Mouse (Mus musculus) testis, postnatal 10 days (tissue): Measurements from ENCODE around the gene Gm32742.

Source experiments
- DNase-seq: peaks from one replicate; pipeline ENCODE4 v3.0.0; 2021; ENCODE audit warnings: low spot score

The Gm32742 gene

GRCm38 (mm10) chr9:51165312-51166180 lies at the start of gene Gm32742:
TSS of gene Gm32742 (minus strand) at chr9:51165517.
- no peak for DNase-seq

DNA sequence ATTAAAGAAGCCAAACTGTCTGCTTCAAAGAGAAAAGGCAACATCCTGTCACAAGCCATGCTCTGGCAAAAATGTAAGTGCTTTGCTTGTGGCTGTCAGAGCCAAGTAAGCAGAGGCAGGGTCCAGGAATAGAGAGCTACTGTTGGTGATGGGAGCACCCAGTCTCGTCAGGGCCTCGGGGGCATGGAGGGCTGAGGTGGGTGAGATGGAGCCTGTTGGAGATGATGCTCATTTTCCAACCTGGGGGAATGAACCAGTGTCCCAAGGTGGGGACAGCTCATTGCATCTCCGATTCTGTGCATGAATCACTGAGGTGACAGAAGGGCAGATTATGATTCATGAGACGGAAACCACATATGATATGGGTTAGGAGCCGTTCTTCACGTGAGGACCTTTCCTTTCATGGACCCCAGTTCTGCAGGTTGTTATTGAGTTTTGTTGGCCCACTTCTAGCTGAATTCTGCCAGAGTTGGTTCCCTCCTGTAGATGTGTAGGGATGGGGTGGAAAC lies 48.5 kb upstream of the Gm32742 start:
- DNase-seq, result no peak

- DNase-seq, result no peak
These were observed 47.9 kb upstream of the Gm32742 start, which contains the start of gene Pou2af1 for GRCm38 (mm10) chr9:51213023-51213728. TSS of gene Pou2af1 (plus strand) at chr9:51213708.

GRCm38 (mm10) chr9:51211191-51211590 lies 45.9 kb upstream of the Gm32742 start:
- DNase-seq, result no peak

GRCm38 (mm10) chr9:51208974-51209332 lies 43.6 kb upstream of the Gm32742 start:
- no peak for DNase-seq

DNA sequence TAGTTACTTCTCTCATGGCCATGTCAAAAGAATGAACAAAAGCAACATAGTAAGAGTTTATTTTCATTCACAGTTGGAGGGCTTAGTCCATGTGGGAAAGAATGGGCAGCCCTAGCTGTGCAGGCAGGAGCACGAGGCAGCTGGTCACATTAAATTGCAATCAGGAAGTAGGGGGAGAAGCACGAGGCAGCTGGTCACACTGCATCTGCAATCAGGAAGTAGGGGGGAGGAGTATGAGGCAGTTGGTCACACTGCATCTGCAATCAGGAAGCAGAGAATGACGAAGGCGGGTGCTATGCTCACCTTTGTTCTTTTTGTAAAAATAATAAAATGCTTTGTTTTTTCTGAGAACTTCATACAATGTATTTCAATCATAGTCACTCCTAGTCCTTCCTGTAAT lies 29.5 kb upstream of the Gm32742 start:
- no peak for DNase-seq

- DNase-seq, result no peak
These were observed 25.3 kb upstream of the Gm32742 start for GRCm38 (mm10) chr9:51190655-51191054.

DNA sequence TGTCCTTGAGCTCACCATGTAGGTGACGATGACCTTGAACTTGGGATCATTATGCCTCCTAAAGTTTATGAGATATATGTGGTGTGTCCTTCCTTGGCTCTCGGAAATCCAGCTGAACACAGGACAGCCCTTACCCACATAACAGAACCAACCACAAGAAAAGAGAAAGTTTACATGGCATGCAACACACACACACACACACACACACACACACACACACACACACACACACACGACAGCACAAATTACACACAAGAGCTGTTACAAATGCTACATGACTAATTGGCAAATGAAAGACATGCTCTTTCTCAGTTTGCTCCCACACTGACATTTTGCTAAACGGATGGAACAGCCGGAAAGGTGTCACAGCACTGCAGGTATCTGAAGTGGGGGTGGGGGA lies 20.6 kb upstream of the Gm32742 start:
- no peak for DNase-seq

GRCm38 (mm10) chr9:51185386-51185785 lies 20.1 kb upstream of the Gm32742 start:
- no peak for DNase-seq

DNA sequence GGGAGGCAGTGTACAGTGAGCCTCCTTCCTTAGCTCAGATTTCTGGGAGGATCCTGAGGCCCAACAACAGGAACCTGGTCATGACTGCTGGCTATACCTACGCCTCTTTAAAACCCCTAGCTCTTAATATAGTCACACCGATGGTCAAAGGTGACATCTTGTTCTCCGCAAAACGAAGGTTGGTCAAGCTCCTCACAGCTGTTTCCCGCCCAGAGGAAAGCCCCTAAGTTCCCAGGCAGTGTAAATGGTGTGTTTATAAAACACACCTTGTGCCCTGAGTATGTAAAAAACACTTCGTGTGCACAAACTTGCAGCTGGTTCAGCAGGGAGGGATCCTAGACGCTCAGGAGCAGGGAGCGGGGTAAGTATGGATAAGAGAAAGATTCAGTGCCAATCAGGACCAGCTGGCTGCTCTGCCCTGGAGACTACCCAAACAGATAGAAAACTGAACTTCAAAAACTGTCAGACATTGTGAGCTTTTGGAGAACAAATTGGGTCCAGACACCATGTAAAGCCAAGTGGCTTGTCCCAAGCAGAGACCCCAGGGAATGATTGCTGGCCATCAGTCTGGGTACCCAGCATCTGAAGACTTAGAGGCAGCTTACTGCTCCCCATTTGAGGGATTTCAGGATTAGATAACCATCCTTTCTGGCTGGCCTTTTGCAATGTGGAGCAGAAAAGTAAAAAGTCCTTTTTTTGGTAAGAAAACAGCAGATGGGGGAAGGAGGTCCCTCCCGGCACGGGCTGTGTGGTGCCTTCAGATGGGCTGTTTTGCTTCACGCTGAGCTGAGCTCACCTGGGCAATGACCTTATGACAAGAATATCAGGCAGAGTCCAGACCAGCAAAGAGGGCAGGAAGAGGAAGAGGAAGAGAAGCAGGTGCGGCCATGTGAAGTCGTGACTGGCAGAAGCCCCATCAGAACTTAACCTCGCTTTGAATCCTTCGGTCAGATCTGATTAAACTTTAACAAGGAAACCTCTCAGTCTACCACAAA lies 17.7 kb upstream of the Gm32742 start:
- no peak for DNase-seq

- DNase-seq, result no peak
These were observed 15.3 kb upstream of the Gm32742 start for GRCm38 (mm10) chr9:51180621-51181020.

DNA sequence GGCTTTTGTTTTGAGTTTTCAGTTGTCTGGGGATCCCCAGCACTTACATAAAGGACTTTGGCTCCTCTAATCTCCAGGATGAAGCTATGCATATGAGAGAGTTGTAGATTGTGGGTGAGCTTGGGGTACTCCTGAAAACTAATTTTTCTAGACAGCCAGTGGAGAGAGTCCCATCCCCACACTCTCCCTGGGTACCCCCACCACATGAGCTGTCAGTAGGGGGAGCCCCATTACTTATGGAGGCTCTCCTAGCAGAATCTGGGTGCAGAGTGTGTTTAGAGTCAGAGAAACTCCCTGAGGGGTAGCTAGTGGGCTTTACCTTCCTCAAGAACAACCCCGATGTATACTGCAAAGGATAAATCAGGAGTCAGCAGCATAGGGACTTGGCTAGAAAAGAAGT lies 13.0 kb upstream of the Gm32742 start:
- no peak for DNase-seq

DNA sequence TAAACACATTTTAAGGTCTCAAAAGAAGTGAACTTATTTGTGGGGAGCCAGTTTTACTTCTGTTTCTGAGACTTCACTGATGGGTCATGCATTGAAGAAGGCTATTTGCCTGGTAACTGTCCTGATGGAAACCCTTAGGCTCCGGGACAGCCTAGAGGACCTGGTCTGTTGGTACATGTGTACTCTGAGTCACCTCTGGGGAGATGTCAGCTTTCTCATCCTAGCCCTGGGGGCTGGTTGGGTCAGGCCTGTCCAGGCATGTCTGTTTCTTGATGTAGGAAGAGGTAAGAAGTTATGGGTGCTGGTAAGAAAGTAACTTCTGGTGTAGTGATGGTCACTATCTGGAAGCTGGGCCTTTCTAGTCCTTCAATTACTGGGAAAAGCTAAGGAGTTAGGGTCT lies 10.4 kb upstream of the Gm32742 start:
- DNase-seq, result no peak

DNA sequence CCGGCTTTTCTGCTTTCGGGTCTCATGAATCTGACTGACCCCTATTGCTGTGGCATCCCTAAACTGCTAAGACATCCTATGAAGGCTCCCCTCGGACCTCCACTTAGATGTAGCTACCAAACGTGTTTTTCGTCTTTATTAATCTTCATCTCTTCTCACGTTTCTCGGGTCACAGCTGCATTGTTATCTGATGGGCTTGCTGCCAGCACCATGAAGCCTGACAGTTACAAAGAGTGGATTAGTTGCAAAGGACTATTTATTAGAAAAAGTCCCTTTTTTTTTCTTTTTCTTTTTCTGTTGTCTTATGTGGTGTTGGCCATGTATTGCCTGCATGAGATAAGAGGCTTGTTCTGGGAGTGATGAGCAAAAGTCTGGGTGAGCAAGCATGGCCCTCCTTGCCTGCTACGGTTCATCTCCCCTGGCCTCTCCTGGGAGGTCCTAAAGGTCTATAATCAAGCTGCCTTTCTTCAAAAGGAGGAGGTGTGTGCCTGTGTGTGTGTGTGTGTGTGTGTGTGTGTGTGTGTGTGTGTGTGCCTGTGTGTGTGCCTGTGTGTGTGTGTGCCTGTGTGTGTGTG lies 9.7 kb upstream of the Gm32742 start:
- no peak for DNase-seq

- no peak for DNase-seq
These were observed 5.0 kb upstream of the Gm32742 start for GRCm38 (mm10) chr9:51170298-51170697.

DNA sequence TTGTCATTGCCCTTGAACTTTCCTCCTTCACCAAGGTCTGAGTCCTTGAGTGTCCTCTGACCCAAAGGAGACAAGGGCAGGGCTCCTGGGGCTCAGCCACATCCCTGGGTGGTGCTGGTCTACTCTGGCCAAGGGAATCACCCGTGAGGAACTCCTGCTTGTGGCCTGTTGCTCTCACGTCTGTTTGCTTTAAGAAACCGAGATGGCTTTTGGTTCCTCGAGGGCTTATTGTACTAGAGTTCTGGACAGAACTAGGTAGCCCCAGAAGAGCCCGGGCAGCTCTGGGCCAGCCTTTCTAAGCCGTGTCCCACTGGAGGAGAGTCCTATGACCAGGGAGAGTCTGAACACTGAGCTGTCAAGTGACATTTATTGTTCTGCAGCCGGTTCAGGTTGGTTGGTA lies 3.8 kb upstream of the Gm32742 start:
- no peak for DNase-seq

- no peak for DNase-seq
These were observed 3.4 kb upstream of the Gm32742 start for GRCm38 (mm10) chr9:51168698-51169097.

DNA sequence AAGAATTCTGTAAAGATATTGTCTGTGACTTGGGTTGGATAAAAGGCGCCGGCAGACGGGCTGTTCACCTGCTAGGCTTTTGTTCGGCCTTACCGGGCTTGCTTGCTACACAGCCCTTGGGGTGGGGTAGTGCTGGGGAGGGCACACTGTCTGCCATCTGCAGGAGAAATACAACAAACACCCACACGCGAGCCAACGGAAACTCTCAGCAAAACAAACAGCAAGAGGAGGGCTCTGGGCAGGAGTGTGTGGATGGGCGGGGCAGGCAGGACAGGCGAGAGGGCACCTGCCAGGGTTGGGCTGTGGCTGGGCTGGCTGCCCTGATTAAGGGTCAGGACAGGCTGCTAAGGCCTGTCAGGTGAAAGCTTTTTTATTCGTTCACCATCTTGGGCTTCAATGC lies 2.6 kb upstream of the Gm32742 start:
- no peak for DNase-seq

GRCm38 (mm10) chr9:51163989-51164388 lies 1.3 kb downstream of the Gm32742 start:
- DNase-seq, result no peak

- peak; percentile 85 for DNase-seq
These were observed 3.4 kb downstream of the Gm32742 start for GRCm38 (mm10) chr9:51161771-51162388.

DNA sequence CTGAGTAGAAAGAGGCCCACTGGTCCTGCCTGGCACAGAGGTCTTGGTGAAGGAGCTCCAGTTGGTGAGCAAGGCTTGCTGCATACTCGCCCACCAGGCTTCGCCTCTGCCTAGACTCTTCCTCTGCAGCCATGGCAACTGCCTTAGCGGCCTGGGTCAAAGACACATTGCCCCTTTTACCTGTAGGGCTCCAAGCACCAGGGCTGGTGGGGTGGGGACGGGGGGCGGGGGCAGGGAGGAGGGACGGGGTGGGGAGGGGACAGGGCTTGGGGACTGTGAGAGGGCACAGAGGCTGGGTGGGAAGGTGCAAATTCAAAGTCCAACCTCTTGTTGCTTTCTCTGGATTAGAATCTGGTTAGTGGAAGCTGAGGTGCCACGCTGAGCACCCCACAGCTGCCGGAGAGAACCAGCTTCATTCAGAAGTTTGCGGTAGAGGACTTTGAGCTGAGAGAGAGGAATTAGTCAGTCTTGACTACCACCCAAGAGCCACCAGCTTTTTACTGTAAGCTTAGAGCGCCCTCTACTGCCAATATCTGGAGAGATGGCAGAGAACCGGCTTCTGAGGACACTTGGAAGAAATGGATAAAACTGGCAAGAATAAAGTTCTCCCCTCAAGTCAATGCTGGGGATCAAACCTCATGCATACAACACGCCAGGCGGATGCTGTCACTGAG lies 13.1 kb downstream of the Gm32742 start:
- peak; percentile 74 for DNase-seq
